Mouse (Mus musculus): ENCODE results near the gene Lcn11. TPM values are rescaled to one million over a fixed set of nuclear protein-coding genes. Genes with fewer than 3 reads are reported as not detected.
"Not testable (repeated sequence)": the region's sequence is repeated elsewhere in the genome, so short reads cannot be mapped to it uniquely, and the experiment has no call there.

Lcn11 gene
- not detected in 2 replicates for polyA plus RNA-seq (2011; ENCODE audit: insufficient read depth, insufficient read length, low read depth, missing spikeins)

DNA sequence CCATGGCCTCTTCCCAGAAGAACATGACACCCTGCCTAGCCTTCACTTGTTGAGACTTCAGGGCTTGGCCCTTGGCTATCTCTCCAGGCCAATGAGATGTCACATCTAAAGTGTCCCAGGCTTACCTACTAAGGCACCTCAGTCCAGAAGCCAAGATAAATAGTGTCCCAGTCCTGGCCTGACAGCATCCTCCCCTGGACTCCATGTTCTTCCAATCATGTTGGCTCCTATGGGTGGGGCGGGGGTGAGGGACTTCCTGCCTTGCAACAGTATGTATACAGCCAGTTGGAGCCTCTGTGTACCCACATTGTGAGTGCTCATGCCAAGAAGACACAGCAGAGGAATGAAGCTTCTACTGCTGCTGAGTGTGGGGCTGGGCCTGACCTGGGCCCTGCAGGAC lies at the start of gene Lcn11:
Lcn11 (plus strand) TSS at position 301 of the 400 bp plus-strand sequence.
- Histone ChIP-seq H3K4me1 (ENCODE audit: control insufficient read depth, insufficient read depth, low read length) (no peaks in the 10 kb centered on the region), H3K27me3 (ENCODE audit: control insufficient read depth, insufficient read depth, low read length, poor library complexity, severe bottlenecking) (no peaks in the 10 kb centered on the region), H3K36me3 (ENCODE audit: control insufficient read depth, insufficient read depth, low read length, poor library complexity, severe bottlenecking) (no peaks in the 10 kb centered on the region), H3K9ac (ENCODE audit: low read depth, poor library complexity, severe bottlenecking) (no peak within 1 kb of the TSS), H3K27ac (ENCODE audit: insufficient read depth, low read length) (no peak within 1 kb of the TSS), H3K4me3 (ENCODE audit: low read depth, low read length) (no peak within 1 kb of the TSS), H3K9me3 (replicated peaks; ENCODE audit: control insufficient read depth, insufficient read depth, low read length, poor library complexity, severe bottlenecking) (no peaks in the 10 kb centered on the region)
- TF ChIP-seq POLR2A (IDR thresholded peaks at IDR 0.05; ENCODE audit: insufficient read depth, low read length), result no peak
- no peak for TF ChIP-seq EP300 (IDR thresholded peaks at IDR 0.05; ENCODE audit: insufficient read depth, low read depth, low read length)
- no peak for TF ChIP-seq CTCF (IDR thresholded peaks at IDR 0.05; ENCODE audit: low read depth, low read length)

GRCm38 (mm10) chr2:25733199-25733930 lies 43.5 kb upstream of the Lcn11 start:
- no peak overlapping the region for H3K9ac ChIP-seq (ENCODE audit: low read depth, poor library complexity, severe bottlenecking)
- no peaks in the 10 kb centered on the region for H3K36me3 ChIP-seq (ENCODE audit: control insufficient read depth, insufficient read depth, low read length, poor library complexity, severe bottlenecking)
- no peaks in the 10 kb centered on the region for H3K27me3 ChIP-seq (ENCODE audit: control insufficient read depth, insufficient read depth, low read length, poor library complexity, severe bottlenecking)
- no peak overlapping the region for H3K27ac ChIP-seq (ENCODE audit: insufficient read depth, low read length)
- no peak for TF ChIP-seq EP300 (IDR thresholded peaks at IDR 0.05; ENCODE audit: insufficient read depth, low read depth, low read length)
- TF ChIP-seq CTCF (IDR thresholded peaks at IDR 0.05; ENCODE audit: low read depth, low read length), result no peak
- no peak for TF ChIP-seq POLR2A (IDR thresholded peaks at IDR 0.05; ENCODE audit: insufficient read depth, low read length)
- H3K4me1 ChIP-seq (ENCODE audit: control insufficient read depth, insufficient read depth, low read length), result no peaks in the 10 kb centered on the region
- no peaks in the 10 kb centered on the region for H3K9me3 ChIP-seq (replicated peaks; ENCODE audit: control insufficient read depth, insufficient read depth, low read length, poor library complexity, severe bottlenecking)
- H3K4me3 ChIP-seq (ENCODE audit: low read depth, low read length), result no peak overlapping the region

- H3K36me3 ChIP-seq (ENCODE audit: control insufficient read depth, insufficient read depth, low read length, poor library complexity, severe bottlenecking); H3K9ac ChIP-seq (ENCODE audit: low read depth, poor library complexity, severe bottlenecking); H3K4me1 ChIP-seq (ENCODE audit: control insufficient read depth, insufficient read depth, low read length); H3K9me3 ChIP-seq (replicated peaks; ENCODE audit: control insufficient read depth, insufficient read depth, low read length, poor library complexity, severe bottlenecking); H3K27me3 ChIP-seq (ENCODE audit: control insufficient read depth, insufficient read depth, low read length, poor library complexity, severe bottlenecking); H3K27ac ChIP-seq (ENCODE audit: insufficient read depth, low read length); H3K4me3 ChIP-seq (ENCODE audit: low read depth, low read length): not testable (repeated sequence)
Measured at GRCm38 (mm10) chr2:25736709-25737108, 40.1 kb upstream of the Lcn11 start, which contains the start of gene Obp2b. Gene Obp2b (plus strand): TSS chr2:25737009.

- H3K27me3 ChIP-seq (ENCODE audit: control insufficient read depth, insufficient read depth, low read length, poor library complexity, severe bottlenecking), result no peaks in the 10 kb centered on the region
- H3K36me3 ChIP-seq (ENCODE audit: control insufficient read depth, insufficient read depth, low read length, poor library complexity, severe bottlenecking), result no peaks in the 10 kb centered on the region
- no peaks in the 10 kb centered on the region for H3K9me3 ChIP-seq (replicated peaks; ENCODE audit: control insufficient read depth, insufficient read depth, low read length, poor library complexity, severe bottlenecking)
- no peak overlapping the region for H3K4me3 ChIP-seq (ENCODE audit: low read depth, low read length)
- H3K4me1 ChIP-seq (ENCODE audit: control insufficient read depth, insufficient read depth, low read length), result no peaks in the 10 kb centered on the region
- H3K27ac ChIP-seq (ENCODE audit: insufficient read depth, low read length), result no peak overlapping the region
- TF ChIP-seq EP300 (IDR thresholded peaks at IDR 0.05; ENCODE audit: insufficient read depth, low read depth, low read length), result no peak
- no peak for TF ChIP-seq CTCF (IDR thresholded peaks at IDR 0.05; ENCODE audit: low read depth, low read length)
- TF ChIP-seq POLR2A (IDR thresholded peaks at IDR 0.05; ENCODE audit: insufficient read depth, low read length), result no peak
- H3K9ac ChIP-seq (ENCODE audit: low read depth, poor library complexity, severe bottlenecking), result no peak overlapping the region
Measured at GRCm38 (mm10) chr2:25741671-25742070, 35.1 kb upstream of the Lcn11 start.

- no peaks in the 10 kb centered on the region for H3K27me3 ChIP-seq (ENCODE audit: control insufficient read depth, insufficient read depth, low read length, poor library complexity, severe bottlenecking)
- no peaks in the 10 kb centered on the region for H3K9me3 ChIP-seq (replicated peaks; ENCODE audit: control insufficient read depth, insufficient read depth, low read length, poor library complexity, severe bottlenecking)
- no peak overlapping the region for H3K4me3 ChIP-seq (ENCODE audit: low read depth, low read length)
- H3K36me3 ChIP-seq (ENCODE audit: control insufficient read depth, insufficient read depth, low read length, poor library complexity, severe bottlenecking), result no peaks in the 10 kb centered on the region
- TF ChIP-seq CTCF (IDR thresholded peaks at IDR 0.05; ENCODE audit: low read depth, low read length), result no peak
- no peak for TF ChIP-seq EP300 (IDR thresholded peaks at IDR 0.05; ENCODE audit: insufficient read depth, low read depth, low read length)
- TF ChIP-seq POLR2A (IDR thresholded peaks at IDR 0.05; ENCODE audit: insufficient read depth, low read length), result no peak
- no peak overlapping the region for H3K27ac ChIP-seq (ENCODE audit: insufficient read depth, low read length)
- no peaks in the 10 kb centered on the region for H3K4me1 ChIP-seq (ENCODE audit: control insufficient read depth, insufficient read depth, low read length)
- no peak overlapping the region for H3K9ac ChIP-seq (ENCODE audit: low read depth, poor library complexity, severe bottlenecking)
Measured at GRCm38 (mm10) chr2:25754201-25754600, 22.6 kb upstream of the Lcn11 start.

- Histone ChIP-seq H3K36me3 (ENCODE audit: control insufficient read depth, insufficient read depth, low read length, poor library complexity, severe bottlenecking) (no peaks in the 10 kb centered on the region), H3K4me1 (ENCODE audit: control insufficient read depth, insufficient read depth, low read length) (no peaks in the 10 kb centered on the region), H3K4me3 (ENCODE audit: low read depth, low read length) (no peak overlapping the region), H3K27me3 (ENCODE audit: control insufficient read depth, insufficient read depth, low read length, poor library complexity, severe bottlenecking) (no peaks in the 10 kb centered on the region), H3K27ac (ENCODE audit: insufficient read depth, low read length) (no peak overlapping the region), H3K9me3 (replicated peaks; ENCODE audit: control insufficient read depth, insufficient read depth, low read length, poor library complexity, severe bottlenecking) (no peaks in the 10 kb centered on the region), H3K9ac (ENCODE audit: low read depth, poor library complexity, severe bottlenecking) (no peak overlapping the region)
- TF ChIP-seq CTCF (IDR thresholded peaks at IDR 0.05; ENCODE audit: low read depth, low read length), result no peak
- TF ChIP-seq EP300 (IDR thresholded peaks at IDR 0.05; ENCODE audit: insufficient read depth, low read depth, low read length), result no peak
- TF ChIP-seq POLR2A (IDR thresholded peaks at IDR 0.05; ENCODE audit: insufficient read depth, low read length), result no peak
Measured at GRCm38 (mm10) chr2:25758064-25758625, 18.7 kb upstream of the Lcn11 start.

All from ES-Bruce4 (cell line).